Comparison of ENCODE assay signal across 9 mouse cellular contexts in the genomic region with DNA sequence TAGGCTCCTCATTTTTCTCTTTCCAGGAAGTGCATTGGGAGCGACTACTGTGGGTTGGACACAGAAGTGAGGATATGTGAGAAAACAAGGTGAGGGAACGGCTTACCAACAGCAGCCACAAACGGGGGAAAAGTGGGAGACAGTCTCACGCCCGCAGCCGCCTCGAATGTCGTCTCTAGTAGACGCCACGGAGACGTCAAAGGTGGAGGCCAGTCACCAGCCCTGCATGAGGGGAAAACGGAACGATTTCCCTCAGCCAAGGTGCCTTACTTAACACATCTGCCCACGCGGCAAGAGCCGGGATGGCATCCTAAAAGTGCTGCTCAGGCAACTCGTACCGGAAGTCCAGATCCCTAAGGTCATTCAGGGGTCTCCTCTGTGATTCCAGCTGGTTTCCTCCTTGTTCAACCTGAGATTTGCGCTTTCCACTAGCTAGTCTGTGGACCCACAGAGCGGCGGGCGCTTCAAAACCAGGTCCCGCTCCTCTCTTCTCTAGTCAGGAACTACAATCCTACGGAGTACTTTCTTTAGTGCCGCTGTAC. TPM values are rescaled to one million over a fixed set of nuclear protein-coding genes. Genes with fewer than 3 reads are reported as not detected.
A peak's percentile ranks its signal among the peaks of the same experiment; 100 is the strongest.
DNase-seq lines count a peak whose midpoint lies in the region; ATAC-seq lines count a peak whose summit lies in the region.
"Had no signal": no experiment of that assay in that cellular context is flagged by ENCODE, and none has a peak within 500 bp of the region (broad histone marks: within the 10 kb centered on the region; RNA-seq: fewer than 3 reads in every experiment).

No protein-coding gene starts in this region.

- no peak overlapping the region for H3K9ac ChIP-seq in neural tube, embryonic 11.5 days (ENCODE audit: low read length)
- H3K9ac ChIP-seq in hindbrain, embryonic 11.5 days (ENCODE audit: low read depth, low read length), result peak overlapping the region; percentile 32
- peak overlapping the region; percentile 53 for H3K9ac ChIP-seq in neural tube, embryonic 14.5 days (replicated peaks; ENCODE audit: low read depth, low read length)
- H3K9ac ChIP-seq: limb, embryonic 15.5 days had no signal

- no peak for ATAC-seq in neural tube, embryonic 11.5 days (ENCODE audit: insufficient read depth, low FRiP score, low TSS enrichment)
- no peak for ATAC-seq in hindbrain, embryonic 11.5 days (ENCODE audit: low FRiP score)
- ATAC-seq in neural tube, embryonic 14.5 days (ENCODE audit: low read depth), result peak; percentile 0; the same call in 1 of the 2 replicates

- no peak overlapping the region for H3K27ac ChIP-seq in neural tube, embryonic 11.5 days (ENCODE audit: low read depth, low read length)
- H3K27ac ChIP-seq in hindbrain, embryonic 11.5 days (ENCODE audit: low read depth, low read length), result 0 out of 2 replicates have a peak overlapping the region, but pooled peaks have one; percentile 2
- peak overlapping the region; percentile 82; the same call in 1 of the 2 replicates for H3K27ac ChIP-seq in neural tube, embryonic 14.5 days (ENCODE audit: low read depth, low read length)
- H3K27ac ChIP-seq: limb, embryonic 15.5 days had no signal

- H3K9me3 ChIP-seq in neural tube, embryonic 11.5 days (ENCODE audit: control insufficient read depth, low read length), result no peaks in the 10 kb centered on the region
- no peaks in the 10 kb centered on the region for H3K9me3 ChIP-seq in hindbrain, embryonic 11.5 days (ENCODE audit: control insufficient read depth, low read length)
- no peaks in the 10 kb centered on the region for H3K9me3 ChIP-seq in neural tube, embryonic 14.5 days (ENCODE audit: control insufficient read depth, low read length)
- H3K9me3 ChIP-seq: limb, embryonic 15.5 days had no signal

- peak overlapping the region; percentile 29 for H3K4me3 ChIP-seq in neural tube, embryonic 11.5 days (ENCODE audit: low read depth, low read length)
- peak overlapping the region; percentile 56 for H3K4me3 ChIP-seq in hindbrain, embryonic 11.5 days (ENCODE audit: low read depth, low read length)
- H3K4me3 ChIP-seq in neural tube, embryonic 14.5 days (ENCODE audit: low read depth, low read length), result peak overlapping the region; percentile 75
- H3K4me3 ChIP-seq: limb, embryonic 15.5 days had no signal

- H3K36me3 ChIP-seq in neural tube, embryonic 11.5 days (ENCODE audit: control insufficient read depth, insufficient read depth, low read length), result no peaks in the 10 kb centered on the region
- H3K36me3 ChIP-seq in hindbrain, embryonic 11.5 days (ENCODE audit: control insufficient read depth, insufficient read depth, low read length), result no peaks in the 10 kb centered on the region
- peaks cover 15% of the 10 kb centered on the region; the same call in 1 of the 2 replicates for H3K36me3 ChIP-seq in neural tube, embryonic 14.5 days (ENCODE audit: control insufficient read depth, insufficient read depth, low read length)
- H3K36me3 ChIP-seq: limb, embryonic 15.5 days had no signal

- peak; percentile 35 for DNase-seq in neural tube, embryonic 11.5 days (ENCODE audit: low spot score)
- DNase-seq in neural tube, embryonic 10.5 days (ENCODE audit: extremely low spot score, low spot score), result no peak
- DNase-seq in embryo, embryonic 11 days, result peak; percentile 28
- DNase-seq in hindbrain, embryonic 11.5 days (ENCODE audit: low spot score), result peak; percentile 55
- DNase-seq in adrenal gland, adult (ENCODE audit: inconsistent age in 2 of 2, low spot score in 1 of 2), result no peak
- no peak for DNase-seq in adrenal gland, postnatal 4 days (ENCODE audit: low spot score in 2 of 2)
- DNase-seq: heart, postnatal 36 days had no signal

- peaks cover 8% of the 10 kb centered on the region; the same call in 1 of the 2 replicates for H3K4me1 ChIP-seq in neural tube, embryonic 11.5 days (ENCODE audit: control insufficient read depth, insufficient read depth, low read length)
- H3K4me1 ChIP-seq in hindbrain, embryonic 11.5 days (replicated peaks; ENCODE audit: control insufficient read depth, insufficient read depth, low read length), result peaks cover 11% of the 10 kb centered on the region
- peaks cover 13% of the 10 kb centered on the region for H3K4me1 ChIP-seq in neural tube, embryonic 14.5 days (ENCODE audit: control insufficient read depth, insufficient read depth, low read length)

- peaks cover 29% of the 10 kb centered on the region for H3K27me3 ChIP-seq in neural tube, embryonic 11.5 days (ENCODE audit: control insufficient read depth, insufficient read depth, low read length)
- H3K27me3 ChIP-seq in hindbrain, embryonic 11.5 days (ENCODE audit: control insufficient read depth, insufficient read depth, low read length), result peaks cover 21% of the 10 kb centered on the region
- peaks cover 4% of the 10 kb centered on the region; the same call in 1 of the 2 replicates for H3K27me3 ChIP-seq in neural tube, embryonic 14.5 days (ENCODE audit: control insufficient read depth, insufficient read depth, low read length)

- WGBS in neural tube, embryonic 11.5 days, result 4% methylated on average over 25 of the region's 25 CpGs
- WGBS in hindbrain, embryonic 11.5 days, result 3% methylated on average over 25 of the region's 25 CpGs
- 2% methylated on average over 25 of the region's 25 CpGs for WGBS in neural tube, embryonic 14.5 days

- peak overlapping the region; percentile 86 for H3K4me2 ChIP-seq in neural tube, embryonic 11.5 days (ENCODE audit: low read depth)
- H3K4me2 ChIP-seq in hindbrain, embryonic 11.5 days (replicated peaks; ENCODE audit: low read depth, low read length), result peak overlapping the region; percentile 66
- peak overlapping the region; percentile 86 for H3K4me2 ChIP-seq in neural tube, embryonic 14.5 days (ENCODE audit: low read depth, low read length)
- H3K4me2 ChIP-seq: limb, embryonic 15.5 days had no signal

RNA-seq across cellular contexts. Expression of a gene that starts 1.9 kb away (rescaled TPM):
- polyA plus RNA-seq in neural tube, embryonic 11.5 days (2014; fragmentation: Nextera tagmentation; extraction: Ambion mirVana), result 6.7 and 8.9 TPM in 2 replicates
- 10.1 and 16.8 TPM in 2 replicates for polyA plus RNA-seq in hindbrain, embryonic 11.5 days (2014; fragmentation: Nextera tagmentation; extraction: Ambion mirVana)
- polyA plus RNA-seq in neural tube, embryonic 14.5 days (2014; fragmentation: Nextera tagmentation; extraction: Ambion mirVana), result 18.5 and 21.6 TPM in 2 replicates
- 10 to 100 TPM; 11.0 to 13.6 TPM for total RNA-seq in adrenal gland, postnatal 4 days (2021)

RNA-seq across cellular contexts. Expression of a gene that starts 16.0 kb away (rescaled TPM):
- polyA plus RNA-seq in neural tube, embryonic 11.5 days (2014; fragmentation: Nextera tagmentation; extraction: Ambion mirVana), result 14.5 and 15.5 TPM in 2 replicates
- 10.5 and 13.0 TPM in 2 replicates for polyA plus RNA-seq in hindbrain, embryonic 11.5 days (2014; fragmentation: Nextera tagmentation; extraction: Ambion mirVana)
- polyA plus RNA-seq in neural tube, embryonic 14.5 days (2014; fragmentation: Nextera tagmentation; extraction: Ambion mirVana), result 25.4 and 30.0 TPM in 2 replicates
- total RNA-seq in adrenal gland, postnatal 4 days (2021), result 10 to 100 TPM; 10.9 to 14.5 TPM

RNA-seq across cellular contexts. Expression of a gene that starts 28.9 kb away (rescaled TPM):
- 8.8 and 13.2 TPM in 2 replicates for polyA plus RNA-seq in neural tube, embryonic 11.5 days (2014; fragmentation: Nextera tagmentation; extraction: Ambion mirVana)
- 9.8 and 13.7 TPM in 2 replicates for polyA plus RNA-seq in hindbrain, embryonic 11.5 days (2014; fragmentation: Nextera tagmentation; extraction: Ambion mirVana)
- polyA plus RNA-seq in neural tube, embryonic 14.5 days (2014; fragmentation: Nextera tagmentation; extraction: Ambion mirVana), result 21.9 and 22.2 TPM in 2 replicates
- 10 to 100 TPM; 11.4 to 11.9 TPM for total RNA-seq in adrenal gland, postnatal 4 days (2021)

RNA-seq across cellular contexts. Expression of a gene that starts 40.6 kb away (rescaled TPM):
- polyA plus RNA-seq in neural tube, embryonic 11.5 days (2014; fragmentation: Nextera tagmentation; extraction: Ambion mirVana), result 121 and 129 TPM in 2 replicates
- polyA plus RNA-seq in hindbrain, embryonic 11.5 days (2014; fragmentation: Nextera tagmentation; extraction: Ambion mirVana), result 122 and 136 TPM in 2 replicates
- 268 and 320 TPM in 2 replicates for polyA plus RNA-seq in neural tube, embryonic 14.5 days (2014; fragmentation: Nextera tagmentation; extraction: Ambion mirVana)
- 100 to 1,000 TPM; 124 to 130 TPM for total RNA-seq in adrenal gland, postnatal 4 days (2021)

Comparison
In these comparisons a context has a peak if more than half of its experiments do, and no peak if none do; other contexts are left out.
1. DNase-seq: peak in neural tube, embryonic 11.5 days (single experiment), embryo, embryonic 11 days (single experiment) and hindbrain, embryonic 11.5 days (single experiment); none in neural tube, embryonic 10.5 days (single experiment), adrenal gland, adult (0 of 2) and adrenal gland, postnatal 4 days (0 of 2).
2. Peak in every context shown above with its lines, with median percentiles within 50 percentile points of each other: H3K4me2 ChIP-seq and H3K4me3 ChIP-seq.